Mouse (Mus musculus): Measurements from ENCODE around the gene Adgrg2.

Adgrg2 gene

GRCm38 (mm10) chrX:160390464-160390956, at the start of gene Adgrg2:
TSS of gene Adgrg2 (plus strand) at chrX:160390690.
- in situ Hi-C loops (cut with MboI; ENCODE audit: low pct_unique_long_range_greater_than_20kb in 1 of 2, low sequenced_read_pairs in 2 of 2, unreplicated experiment in 1 of 2): no loop called here

- in situ Hi-C loops (cut with MboI; ENCODE audit: low pct_unique_long_range_greater_than_20kb in 1 of 2, low sequenced_read_pairs in 2 of 2, unreplicated experiment in 1 of 2): no loop called here
Observed at GRCm38 (mm10) chrX:160350995-160351394, 39.5 kb upstream of the Adgrg2 start.

- in situ Hi-C loops (cut with MboI; ENCODE audit: low pct_unique_long_range_greater_than_20kb in 1 of 2, low sequenced_read_pairs in 2 of 2, unreplicated experiment in 1 of 2): no loop called here
Observed at GRCm38 (mm10) chrX:160351967-160352677, 38.4 kb upstream of the Adgrg2 start.

GRCm38 (mm10) chrX:160384748-160385501, 5.6 kb upstream of the Adgrg2 start:
- in situ Hi-C loops (cut with MboI; ENCODE audit: low pct_unique_long_range_greater_than_20kb in 1 of 2, low sequenced_read_pairs in 2 of 2, unreplicated experiment in 1 of 2): no loop called here

GRCm38 (mm10) chrX:160385502-160385772, 5.1 kb upstream of the Adgrg2 start:
- in situ Hi-C loops (cut with MboI; ENCODE audit: low pct_unique_long_range_greater_than_20kb in 1 of 2, low sequenced_read_pairs in 2 of 2, unreplicated experiment in 1 of 2): no loop called here

- in situ Hi-C loops (cut with MboI; ENCODE audit: low pct_unique_long_range_greater_than_20kb in 1 of 2, low sequenced_read_pairs in 2 of 2, unreplicated experiment in 1 of 2): no loop called here
Observed at GRCm38 (mm10) chrX:160412930-160413453, 22.5 kb downstream of the Adgrg2 start.

- in situ Hi-C loops (cut with MboI; ENCODE audit: low pct_unique_long_range_greater_than_20kb in 1 of 2, low sequenced_read_pairs in 2 of 2, unreplicated experiment in 1 of 2): no loop called here
Observed at GRCm38 (mm10) chrX:160413881-160414395, 23.4 kb downstream of the Adgrg2 start.

- in situ Hi-C loops (cut with MboI; ENCODE audit: low pct_unique_long_range_greater_than_20kb in 1 of 2, low sequenced_read_pairs in 2 of 2, unreplicated experiment in 1 of 2): no loop called here
Observed at GRCm38 (mm10) chrX:160418397-160418796, 27.9 kb downstream of the Adgrg2 start.

GRCm38 (mm10) chrX:160423737-160424136, 33.2 kb downstream of the Adgrg2 start:
- in situ Hi-C loops (cut with MboI; ENCODE audit: low pct_unique_long_range_greater_than_20kb in 1 of 2, low sequenced_read_pairs in 2 of 2, unreplicated experiment in 1 of 2): no loop called here

GRCm38 (mm10) chrX:160426486-160426885, 36.0 kb downstream of the Adgrg2 start:
- in situ Hi-C loops (cut with MboI; ENCODE audit: low pct_unique_long_range_greater_than_20kb in 1 of 2, low sequenced_read_pairs in 2 of 2, unreplicated experiment in 1 of 2): no loop called here

- in situ Hi-C loops (cut with MboI; ENCODE audit: low pct_unique_long_range_greater_than_20kb in 1 of 2, low sequenced_read_pairs in 2 of 2, unreplicated experiment in 1 of 2): no loop called here
Observed at GRCm38 (mm10) chrX:160426930-160427329, 36.4 kb downstream of the Adgrg2 start.

- in situ Hi-C loops (cut with MboI; ENCODE audit: low pct_unique_long_range_greater_than_20kb in 1 of 2, low sequenced_read_pairs in 2 of 2, unreplicated experiment in 1 of 2): no loop called here
Observed at GRCm38 (mm10) chrX:160432192-160432591, 41.7 kb downstream of the Adgrg2 start.

- in situ Hi-C loops (cut with MboI; ENCODE audit: low pct_unique_long_range_greater_than_20kb in 1 of 2, low sequenced_read_pairs in 2 of 2, unreplicated experiment in 1 of 2): no loop called here
Observed at GRCm38 (mm10) chrX:160441272-160441671, 50.8 kb downstream of the Adgrg2 start.

GRCm38 (mm10) chrX:160448351-160448750, 57.9 kb downstream of the Adgrg2 start:
- in situ Hi-C loops (cut with MboI; ENCODE audit: low pct_unique_long_range_greater_than_20kb in 1 of 2, low sequenced_read_pairs in 2 of 2, unreplicated experiment in 1 of 2): no loop called here

- in situ Hi-C loops (cut with MboI; ENCODE audit: low pct_unique_long_range_greater_than_20kb in 1 of 2, low sequenced_read_pairs in 2 of 2, unreplicated experiment in 1 of 2): no loop called here
Observed at GRCm38 (mm10) chrX:160449363-160449762, 58.9 kb downstream of the Adgrg2 start.

GRCm38 (mm10) chrX:160455686-160456085, 65.2 kb downstream of the Adgrg2 start:
- in situ Hi-C loops (cut with MboI; ENCODE audit: low pct_unique_long_range_greater_than_20kb in 1 of 2, low sequenced_read_pairs in 2 of 2, unreplicated experiment in 1 of 2): no loop called here

- in situ Hi-C loops (cut with MboI; ENCODE audit: low pct_unique_long_range_greater_than_20kb in 1 of 2, low sequenced_read_pairs in 2 of 2, unreplicated experiment in 1 of 2): no loop called here
Observed at GRCm38 (mm10) chrX:160471257-160471786, 80.8 kb downstream of the Adgrg2 start.

- in situ Hi-C loops (cut with MboI; ENCODE audit: low pct_unique_long_range_greater_than_20kb in 1 of 2, low sequenced_read_pairs in 2 of 2, unreplicated experiment in 1 of 2): no loop called here
Observed at GRCm38 (mm10) chrX:160489784-160490183, 99.3 kb downstream of the Adgrg2 start.

- in situ Hi-C loops (cut with MboI; ENCODE audit: low pct_unique_long_range_greater_than_20kb in 1 of 2, low sequenced_read_pairs in 2 of 2, unreplicated experiment in 1 of 2): no loop called here
Observed at GRCm38 (mm10) chrX:160494333-160494732, 103.8 kb downstream of the Adgrg2 start.
